Mouse (Mus musculus) left cerebral cortex, adult 8-10 months (tissue): ENCODE results near the gene Gm12184. TPM values are rescaled to one million over a fixed set of nuclear protein-coding genes. Genes with fewer than 3 reads are reported as not detected.

Experiments used
- total RNA-seq, 4 experiments: library from RNA; stranded (reverse); gene quantifications; 2 replicates each; pipeline ENCODE4 v1.2.4; 2022

Gm12184 gene
- total RNA-seq, 4 experiments from 2014 or later = 0.38 to 1.8 (median 0.45) TPM

Other genes with a start within 250 kb of the Gm12184 start
- 100 to 1,000 TPM; 246 to 281 (median 256) TPM for gene Rack1, start 26.3 kb downstream of the Gm12184 start, total RNA-seq
- gene Trim41, start 9.3 kb downstream of the Gm12184 start, total RNA-seq = 10 to 100 TPM; 57.7 to 65.7 (median 61.3) TPM
- 1 to 10 TPM; 3.4 to 4.5 (median 3.8) TPM for gene Trim7, start 515 bp downstream of the Gm12184 start, total RNA-seq
- 10 to 100 TPM in 2 of 4 experiments, 1 to 10 TPM in 2; 8.3 to 14.0 (median 10.7) TPM for gene Irgm1, start 45.0 kb upstream of the Gm12184 start, total RNA-seq
- gene Gm5431, start 75.6 kb upstream of the Gm12184 start, total RNA-seq = under 1 TPM in 3 of 4 experiments, not detected in 1; 0.17 to 0.86 (median 0.53) TPM
- gene Psme2b, start 119.5 kb upstream of the Gm12184 start, total RNA-seq = 1 to 10 TPM; 1.2 to 3.5 (median 2.6) TPM
- gene Olfr56, start 152.2 kb upstream of the Gm12184 start, total RNA-seq = not detected
- gene 9930111J21Rik1, start 152.7 kb upstream of the Gm12184 start, total RNA-seq = 1 to 10 TPM in 3 of 4 experiments, under 1 TPM in 1; 0.96 to 3.1 (median 1.8) TPM
- under 1 TPM; 0.30 to 0.41 (median 0.37) TPM for gene Gm12185, start 165.6 kb upstream of the Gm12184 start, total RNA-seq
- gene Tgtp1, start 167.5 kb upstream of the Gm12184 start, total RNA-seq = 1 to 10 TPM in 2 of 4 experiments, under 1 TPM in 2; 0.42 to 1.3 (median 0.88) TPM
- 1 to 10 TPM; 1.3 to 3.1 (median 2.4) TPM for gene 9930111J21Rik2, start 224.6 kb upstream of the Gm12184 start, total RNA-seq
- gene Tgtp2, start 237.6 kb upstream of the Gm12184 start, total RNA-seq = under 1 TPM in 2 of 4 experiments, not detected in 2; 0.23 to 0.56 TPM
- gene Ifi47, start 249.9 kb upstream of the Gm12184 start, total RNA-seq = 1 to 10 TPM in 1 of 4 experiments, under 1 TPM in 3; 0.81 to 1.0 (median 0.88) TPM